In genomic region chr17:48065081-48065501, GRCm38 (mm10) we compare ENCODE assay signal across 17 mouse cellular contexts. TPM values are rescaled to one million over a fixed set of nuclear protein-coding genes. Genes with fewer than 3 reads are reported as not detected.
A peak's percentile ranks its signal among the peaks of the same experiment; 100 is the strongest.
DNase-seq lines count a peak whose midpoint lies in the region; ATAC-seq and TF ChIP-seq lines count a peak whose summit lies in the region.
"Had no signal": no experiment of that assay in that cellular context is flagged by ENCODE, and none has a peak within 500 bp of the region (broad histone marks: within the 10 kb centered on the region; RNA-seq: fewer than 3 reads in every experiment).

No protein-coding gene starts in this region.

- H3K9me3 ChIP-seq in stomach, embryonic 14.5 days (ENCODE audit: control insufficient read depth, low read depth, low read length), result no peaks in the 10 kb centered on the region
- H3K9me3 ChIP-seq in stomach, postnatal 0 days (ENCODE audit: control insufficient read depth, low read length), result no peaks in the 10 kb centered on the region
- no peaks in the 10 kb centered on the region for H3K9me3 ChIP-seq in limb, embryonic 15.5 days
- H3K9me3 ChIP-seq in lung, postnatal 0 days (ENCODE audit: low read length), result no peaks in the 10 kb centered on the region
- H3K9me3 ChIP-seq: heart, embryonic 15.5 days; kidney, embryonic 15.5 days; stomach, embryonic 15.5 days had no signal

- peak; percentile 2 for DNase-seq in adrenal gland, postnatal 14 days
- no peak for DNase-seq in adrenal gland, postnatal 36 days
- no peak for DNase-seq in stomach, postnatal 0 days (ENCODE audit: low spot score)
- DNase-seq in spleen, postnatal 4 days (ENCODE audit: low spot score in 2 of 2), result no peak
- DNase-seq in lung, postnatal 0 days (ENCODE audit: low spot score), result no peak
- DNase-seq in frontal cortex, postnatal 14 days (ENCODE audit: low spot score in 2 of 2), result no peak
- DNase-seq: adrenal gland, adult 8-10 months; lung, postnatal 36 days had no signal

- no peak for TF ChIP-seq CTCF in stomach, postnatal 0 days (IDR thresholded peaks at IDR 0.05; ENCODE audit: low read depth)
- TF ChIP-seq CTCF in lung, postnatal 0 days (IDR thresholded peaks at IDR 0.05), result no peak

- H3K27me3 ChIP-seq in stomach, embryonic 14.5 days (ENCODE audit: control insufficient read depth, insufficient read depth, low read length), result no peaks in the 10 kb centered on the region
- no peaks in the 10 kb centered on the region for H3K27me3 ChIP-seq in stomach, postnatal 0 days (ENCODE audit: control insufficient read depth, insufficient read depth, low read length)
- no peaks in the 10 kb centered on the region for H3K27me3 ChIP-seq in limb, embryonic 15.5 days
- H3K27me3 ChIP-seq in lung, postnatal 0 days (replicated peaks; ENCODE audit: insufficient read depth, low read length), result no peaks in the 10 kb centered on the region
- H3K27me3 ChIP-seq: stomach, embryonic 15.5 days had no signal

- no peak for ATAC-seq in stomach, embryonic 14.5 days (ENCODE audit: insufficient number of reproducible peaks, insufficient read depth, low FRiP score, low read depth)
- ATAC-seq in stomach, postnatal 0 days (ENCODE audit: low FRiP score, low TSS enrichment), result no peak
- ATAC-seq in limb, embryonic 15.5 days (ENCODE audit: insufficient number of reproducible peaks, low FRiP score, low TSS enrichment, low read depth), result peak; percentile 60
- ATAC-seq in lung, postnatal 0 days, result no peak

- peak overlapping the region; percentile 33; the same call in 1 of the 2 replicates for H3K27ac ChIP-seq in stomach, embryonic 14.5 days (ENCODE audit: low read length)
- no peak overlapping the region for H3K27ac ChIP-seq in stomach, postnatal 0 days (replicated peaks)
- peak overlapping the region; percentile 89 for H3K27ac ChIP-seq in limb, embryonic 15.5 days
- H3K27ac ChIP-seq in lung, postnatal 0 days (ENCODE audit: low read length), result no peak overlapping the region
- H3K27ac ChIP-seq: heart, embryonic 15.5 days; kidney, embryonic 15.5 days; liver, embryonic 14.5 days; stomach, embryonic 15.5 days had no signal

- WGBS in stomach, embryonic 14.5 days, result 40% methylated on average over 5 of the region's 5 CpGs
- 49% methylated on average over 5 of the region's 5 CpGs for WGBS in stomach, postnatal 0 days
- WGBS in limb, embryonic 15.5 days, result 12% methylated on average over 5 of the region's 5 CpGs
- WGBS in lung, postnatal 0 days, result 55% methylated on average over 5 of the region's 5 CpGs

- H3K4me1 ChIP-seq in stomach, embryonic 14.5 days (ENCODE audit: control insufficient read depth, insufficient read depth, low read length), result peaks cover 8% of the 10 kb centered on the region
- H3K4me1 ChIP-seq in stomach, postnatal 0 days (replicated peaks; ENCODE audit: control insufficient read depth, insufficient read depth), result no peaks in the 10 kb centered on the region
- H3K4me1 ChIP-seq in limb, embryonic 15.5 days, result peaks cover 53% of the 10 kb centered on the region
- H3K4me1 ChIP-seq in lung, postnatal 0 days (ENCODE audit: insufficient read depth, low read depth, low read length), result no peaks in the 10 kb centered on the region
- H3K4me1 ChIP-seq: heart, embryonic 15.5 days had no signal

- no peaks in the 10 kb centered on the region for H3K36me3 ChIP-seq in stomach, embryonic 14.5 days (ENCODE audit: control insufficient read depth, insufficient read depth, low read length)
- H3K36me3 ChIP-seq in stomach, postnatal 0 days (ENCODE audit: control insufficient read depth, insufficient read depth, low read length), result no peaks in the 10 kb centered on the region
- H3K36me3 ChIP-seq in limb, embryonic 15.5 days, result no peaks in the 10 kb centered on the region
- H3K36me3 ChIP-seq in lung, postnatal 0 days (ENCODE audit: insufficient read depth, low read length), result no peaks in the 10 kb centered on the region
- H3K36me3 ChIP-seq: heart, embryonic 15.5 days; kidney, embryonic 15.5 days; stomach, embryonic 15.5 days had no signal

- H3K4me3 ChIP-seq in stomach, embryonic 14.5 days (ENCODE audit: low read depth, low read length), result no peak overlapping the region
- H3K4me3 ChIP-seq in stomach, postnatal 0 days (ENCODE audit: low read depth, low read length), result no peak overlapping the region
- no peak overlapping the region for H3K4me3 ChIP-seq in limb, embryonic 15.5 days
- no peak overlapping the region for H3K4me3 ChIP-seq in lung, postnatal 0 days (ENCODE audit: low read depth, low read length)
- H3K4me3 ChIP-seq: heart, embryonic 15.5 days; kidney, embryonic 15.5 days; stomach, embryonic 15.5 days had no signal

- TF ChIP-seq EP300 in stomach, postnatal 0 days (optimal IDR thresholded peaks at IDR 0.05), result no peak
- no peak for TF ChIP-seq EP300 in lung, postnatal 0 days (IDR thresholded peaks at IDR 0.05)

- H3K4me2 ChIP-seq in stomach, embryonic 14.5 days (replicated peaks; ENCODE audit: low read depth, low read length), result 0 out of 2 replicates have a peak overlapping the region, but pooled peaks have one; percentile 5
- H3K4me2 ChIP-seq in stomach, postnatal 0 days (replicated peaks; ENCODE audit: low read depth), result no peak overlapping the region
- no peak overlapping the region for H3K4me2 ChIP-seq in limb, embryonic 15.5 days
- no peak overlapping the region for H3K4me2 ChIP-seq in lung, postnatal 0 days (replicated peaks; ENCODE audit: low read depth, low read length)
- H3K4me2 ChIP-seq: heart, embryonic 15.5 days; kidney, embryonic 15.5 days; stomach, embryonic 15.5 days had no signal

- no peak overlapping the region for H3K9ac ChIP-seq in stomach, embryonic 14.5 days (replicated peaks; ENCODE audit: low read depth, low read length)
- no peak overlapping the region for H3K9ac ChIP-seq in stomach, postnatal 0 days (ENCODE audit: low read length)
- H3K9ac ChIP-seq in limb, embryonic 15.5 days, result no peak overlapping the region
- H3K9ac ChIP-seq in lung, postnatal 0 days (replicated peaks; ENCODE audit: low read depth), result no peak overlapping the region
- H3K9ac ChIP-seq: heart, embryonic 15.5 days; kidney, embryonic 15.5 days; liver, embryonic 14.5 days; stomach, embryonic 15.5 days had no signal

RNA-seq across cellular contexts. Expression of gene 1700067P10Rik, which starts 24.0 kb away (rescaled TPM):
- not detected in 2 replicates for total RNA-seq in adrenal gland, postnatal 14 days (2021)
- not detected for total RNA-seq in adrenal gland, postnatal 36 days (2021)
- polyA plus RNA-seq in stomach, embryonic 14.5 days (2014; fragmentation: Nextera tagmentation; extraction: Ambion mirVana), result not detected in 2 replicates
- polyA plus RNA-seq in stomach, postnatal 0 days (2015; fragmentation: Nextera tagmentation; extraction: Ambion mirVana), result not detected in 2 replicates
- polyA plus RNA-seq in limb, embryonic 15.5 days (2015; fragmentation: Nextera tagmentation; extraction: Ambion mirVana), result not detected in 2 replicates
- polyA plus RNA-seq in lung, postnatal 0 days (2015; fragmentation: Nextera tagmentation; extraction: Ambion mirVana), result not detected in 2 replicates
- total RNA-seq: adrenal gland, adult 8-10 months; granulocyte monocyte progenitor cell, adult 5-6 weeks; layer of hippocampus, postnatal 14 days; neutrophil, adult 5-6 weeks had no signal
- polyA plus RNA-seq: heart, embryonic 15.5 days; kidney, embryonic 15.5 days; liver, embryonic 14.5 days; stomach, embryonic 15.5 days had no signal

RNA-seq across cellular contexts. Expression of gene 1700122O11Rik, which starts 27.0 kb away (rescaled TPM):
- total RNA-seq in adrenal gland, postnatal 14 days (2021), result not detected in 2 replicates
- not detected for total RNA-seq in adrenal gland, postnatal 36 days (2021)
- polyA plus RNA-seq in stomach, embryonic 14.5 days (2014; fragmentation: Nextera tagmentation; extraction: Ambion mirVana), result not detected in 2 replicates
- not detected in 2 replicates for polyA plus RNA-seq in stomach, postnatal 0 days (2015; fragmentation: Nextera tagmentation; extraction: Ambion mirVana)
- polyA plus RNA-seq in limb, embryonic 15.5 days (2015; fragmentation: Nextera tagmentation; extraction: Ambion mirVana), result not detected in 2 replicates
- not detected in 2 replicates for polyA plus RNA-seq in lung, postnatal 0 days (2015; fragmentation: Nextera tagmentation; extraction: Ambion mirVana)
- total RNA-seq: granulocyte monocyte progenitor cell, adult 5-6 weeks; layer of hippocampus, postnatal 14 days; neutrophil, adult 5-6 weeks had no signal
- polyA plus RNA-seq: heart, embryonic 15.5 days; kidney, embryonic 15.5 days; liver, embryonic 14.5 days; stomach, embryonic 15.5 days had no signal

Comparison
In these comparisons a context has a peak if more than half of its experiments do, and no peak if none do; other contexts are left out.
1. H3K27ac ChIP-seq: peak in stomach, embryonic 14.5 days (single experiment) and limb, embryonic 15.5 days (single experiment); none in stomach, postnatal 0 days (single experiment) and lung, postnatal 0 days (single experiment).